Mouse (Mus musculus): Measurements from ENCODE around the gene Fabp2.
A peak's percentile ranks its signal among the peaks of the same experiment; 100 is the strongest.
"Not testable (repeated sequence)": the region's sequence is repeated elsewhere in the genome, so short reads cannot be mapped to it uniquely, and the experiment has no call there.

Gene Fabp2

DNA sequence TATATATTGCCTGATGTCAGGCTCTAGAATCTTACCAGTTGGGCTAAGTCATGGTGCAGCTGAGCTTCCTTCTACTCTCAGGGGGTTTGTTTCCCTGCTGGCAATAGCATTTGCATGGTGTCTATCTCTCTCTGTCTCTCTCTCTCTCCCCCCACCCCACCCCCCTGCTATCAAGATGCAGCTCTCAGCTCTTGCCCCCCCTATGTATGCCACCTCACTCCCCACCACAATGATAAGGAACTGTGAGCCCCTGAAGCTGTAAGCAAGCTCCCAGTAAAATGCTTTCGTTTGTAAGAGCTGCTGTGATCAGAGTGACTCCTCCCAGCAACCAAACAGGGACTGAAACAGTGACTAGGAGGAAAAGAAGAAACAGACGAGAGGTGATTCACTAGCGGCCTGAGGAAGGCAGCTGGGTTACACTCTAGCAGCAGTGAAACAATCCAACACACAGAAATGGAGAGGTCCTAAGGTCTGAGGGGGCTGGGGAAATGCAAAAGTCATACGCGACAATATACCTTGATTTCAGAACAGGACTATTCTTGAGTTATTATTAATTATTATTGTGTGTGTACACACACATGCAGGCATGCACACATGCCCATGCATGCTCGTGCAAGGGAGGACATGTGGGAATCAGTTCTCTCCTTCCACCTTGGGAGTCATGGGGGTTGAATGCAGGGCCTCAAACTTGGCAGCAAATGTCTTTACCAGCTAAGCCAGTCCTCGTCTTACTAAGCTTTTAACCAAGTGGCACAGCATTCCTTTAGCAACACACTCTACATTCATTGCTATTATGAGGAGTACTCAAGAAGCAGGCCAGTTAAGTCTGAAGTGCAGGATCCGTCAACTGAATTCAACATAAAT lies 25.9 kb downstream of the Fabp2 start:
- peak; percentile 29 for DNase-seq (ENCODE audit: low read depth)

DNA sequence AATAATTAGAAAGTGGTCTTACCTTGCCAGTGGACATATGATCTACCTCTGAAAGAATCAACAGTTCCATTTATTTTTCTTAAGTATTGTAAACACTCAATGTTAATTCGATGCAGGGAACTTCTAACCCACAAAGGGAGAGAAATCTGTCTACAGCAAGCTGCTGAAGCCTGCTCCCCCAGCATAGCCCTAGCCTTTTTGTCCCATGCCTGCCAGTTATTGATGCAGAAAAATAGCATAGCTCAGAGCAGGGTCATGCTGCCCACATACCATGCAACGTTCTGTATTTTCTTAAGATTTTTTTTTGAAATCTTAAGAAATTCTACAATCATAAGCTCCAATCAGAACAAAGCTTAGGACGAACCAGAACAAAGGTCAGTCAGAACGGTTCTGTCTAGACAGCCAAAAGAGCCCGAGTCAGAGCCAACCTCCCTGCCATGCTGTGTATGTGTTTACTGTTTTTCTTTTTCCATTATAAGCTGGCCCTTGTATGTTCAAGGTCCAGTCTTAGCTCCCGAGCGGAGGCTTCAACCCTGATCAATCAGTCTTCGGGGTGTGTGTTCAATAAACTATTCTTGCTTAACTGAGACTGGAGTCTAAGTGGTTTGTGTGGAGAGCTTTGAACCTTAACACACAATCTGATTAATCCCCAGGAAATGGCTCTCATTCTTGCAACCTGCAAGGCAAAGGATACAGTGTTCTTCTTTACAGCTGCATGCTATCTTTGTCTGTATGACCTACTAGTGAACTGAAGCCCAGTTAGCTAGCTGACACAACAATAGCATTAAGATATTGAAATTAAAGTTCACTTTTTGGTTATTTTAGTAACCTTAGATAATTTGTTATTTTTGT lies 27.0 kb downstream of the Fabp2 start:
- no peak for DNase-seq (ENCODE audit: low read depth)

DNA sequence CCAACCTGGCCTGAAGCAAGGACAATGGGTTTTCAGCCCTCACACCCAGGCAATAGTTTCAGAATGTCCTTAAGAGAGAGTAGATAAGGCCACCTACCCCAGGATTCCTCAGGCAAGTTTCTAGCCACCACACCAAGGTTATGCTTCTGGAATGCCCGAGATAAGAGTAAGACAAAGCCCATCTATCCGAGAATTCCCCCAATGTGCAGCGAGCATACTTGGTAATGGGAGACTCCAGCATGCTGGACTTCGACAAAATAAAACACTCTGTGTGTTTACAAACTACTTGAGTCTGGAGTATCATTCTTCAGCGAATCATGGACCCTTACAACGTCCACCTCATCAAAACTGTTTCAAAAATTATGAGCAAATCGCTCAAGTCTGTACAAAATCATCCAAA lies 28.3 kb downstream of the Fabp2 start:
- DNase-seq (ENCODE audit: low read depth), result no peak

DNA sequence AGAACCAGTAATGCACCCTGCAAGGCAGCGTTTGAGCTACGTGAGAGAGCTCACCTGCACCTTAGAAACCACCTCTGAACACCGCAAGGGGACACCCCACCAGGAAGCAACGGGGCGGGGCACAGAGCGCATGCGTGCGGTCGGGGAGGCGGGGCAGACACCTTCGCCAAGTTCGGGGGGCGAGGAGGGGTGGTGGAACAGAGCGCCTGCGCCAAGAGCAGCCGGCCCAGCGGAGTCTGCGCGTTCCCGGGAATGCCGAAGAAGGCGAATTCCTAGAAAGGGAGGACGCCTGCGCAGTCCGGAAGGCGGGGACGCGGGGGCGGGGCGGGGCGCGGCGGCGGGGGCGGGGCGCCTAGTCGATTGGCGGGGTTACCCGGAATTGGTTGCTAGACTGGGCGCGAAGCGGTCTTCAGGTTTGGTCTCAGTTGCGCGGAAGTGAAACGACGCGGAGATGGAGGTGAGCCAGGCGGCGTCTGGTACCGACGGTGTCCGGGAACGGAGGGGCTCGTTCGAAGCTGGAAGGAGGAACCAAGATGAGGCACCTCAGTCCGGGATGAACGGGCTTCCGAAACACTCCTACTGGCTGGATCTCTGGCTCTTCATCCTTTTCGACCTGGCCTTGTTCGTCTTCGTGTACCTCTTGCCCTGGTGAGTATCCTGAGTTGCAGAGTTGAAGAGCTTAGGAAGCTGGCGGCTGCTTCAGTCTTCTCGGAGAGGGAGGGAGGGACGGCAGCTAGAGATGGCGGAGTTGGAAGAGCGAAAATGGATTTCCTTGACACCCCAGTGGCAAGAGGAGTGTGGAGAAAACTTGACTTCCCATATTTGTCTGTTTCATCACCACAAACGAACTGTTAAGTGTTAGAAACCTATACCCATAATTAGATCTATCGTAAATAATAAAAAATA lies 29.4 kb downstream of the Fabp2 start, which contains the start of gene 1810037I17Rik:
Gene 1810037I17Rik (plus strand): TSS at position 195 of the 906 bp plus-strand sequence.
- peak; percentile 92 for DNase-seq (ENCODE audit: low read depth)

DNA sequence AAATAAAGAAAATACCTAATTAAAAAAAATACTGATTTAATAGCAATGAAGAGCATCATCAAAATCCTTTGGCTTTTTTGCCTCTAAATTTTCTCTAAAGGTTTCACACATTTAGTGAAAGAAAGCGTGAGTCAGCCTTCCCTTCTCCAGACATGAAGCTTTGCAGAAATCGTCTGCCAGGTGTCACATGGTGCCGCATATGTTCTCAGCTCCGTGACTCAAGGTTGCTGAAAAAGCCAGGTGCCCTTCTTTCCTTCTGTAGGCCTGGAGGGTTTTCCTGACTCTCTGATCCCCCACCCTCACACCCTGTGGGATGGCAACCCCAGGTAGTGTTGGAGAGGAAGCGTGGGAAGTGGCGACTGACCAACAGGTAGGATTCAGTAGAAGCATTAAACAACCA lies 34.9 kb downstream of the Fabp2 start:
- DNase-seq (ENCODE audit: low read depth), result no peak

DNA sequence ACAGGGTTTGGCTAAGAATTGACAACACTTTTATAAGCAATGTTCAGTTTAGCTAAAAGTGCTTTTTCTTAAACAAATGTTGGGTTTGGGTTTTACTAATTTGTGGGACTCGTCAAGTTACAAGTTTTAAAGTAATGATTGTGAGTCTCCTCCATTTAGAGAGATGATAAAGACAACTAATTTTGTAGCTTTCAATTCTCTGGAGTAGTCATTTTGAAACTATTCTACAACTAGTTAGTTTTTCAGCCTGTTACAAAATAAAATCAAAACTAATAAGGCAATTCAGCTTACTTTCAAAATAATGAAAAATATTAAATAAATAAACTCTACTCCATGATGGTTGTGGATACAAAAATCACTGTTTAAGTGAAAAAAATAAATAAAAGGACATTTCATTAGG lies 37.6 kb downstream of the Fabp2 start:
- no peak for DNase-seq (ENCODE audit: low read depth)

DNA sequence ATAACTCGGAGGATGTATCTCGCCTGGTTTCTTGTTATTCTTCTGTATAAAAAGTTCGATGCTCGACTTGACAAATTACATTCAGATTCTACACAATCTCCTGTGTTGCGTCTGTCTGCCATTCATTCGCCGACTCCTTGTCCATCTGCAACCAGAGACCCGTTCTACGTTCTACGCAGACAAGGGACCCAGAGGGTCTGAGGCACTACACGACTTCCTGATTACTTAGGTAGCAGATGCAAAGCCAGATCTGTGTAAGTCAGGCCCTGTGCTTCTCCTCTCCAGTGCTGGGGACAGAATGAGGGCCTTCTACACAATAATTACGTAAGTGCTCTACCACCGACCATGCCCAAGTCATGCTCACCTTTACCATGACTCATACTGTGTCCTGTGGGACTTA lies 42.3 kb downstream of the Fabp2 start:
- not testable (repeated sequence) for DNase-seq (ENCODE audit: low read depth)

DNA sequence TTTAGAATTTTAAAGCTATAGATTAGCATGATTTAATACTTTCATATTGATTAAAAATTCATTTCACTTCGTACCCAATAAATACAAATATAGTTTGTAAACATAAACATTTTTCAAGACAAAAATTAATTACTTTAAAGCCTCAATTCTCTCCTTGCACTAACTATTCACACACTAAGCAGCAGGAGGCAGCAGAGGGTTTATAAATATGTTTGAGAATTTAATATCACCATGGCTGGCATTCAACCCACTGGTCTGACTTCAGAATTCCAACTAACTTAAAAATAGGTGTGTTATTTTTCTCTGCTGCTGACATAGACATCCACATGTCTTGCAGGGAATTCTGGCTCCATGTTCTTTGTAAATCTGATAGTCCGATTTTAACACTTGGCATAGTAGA lies 44.3 kb downstream of the Fabp2 start:
- DNase-seq (ENCODE audit: low read depth), result peak; percentile 64

DNA sequence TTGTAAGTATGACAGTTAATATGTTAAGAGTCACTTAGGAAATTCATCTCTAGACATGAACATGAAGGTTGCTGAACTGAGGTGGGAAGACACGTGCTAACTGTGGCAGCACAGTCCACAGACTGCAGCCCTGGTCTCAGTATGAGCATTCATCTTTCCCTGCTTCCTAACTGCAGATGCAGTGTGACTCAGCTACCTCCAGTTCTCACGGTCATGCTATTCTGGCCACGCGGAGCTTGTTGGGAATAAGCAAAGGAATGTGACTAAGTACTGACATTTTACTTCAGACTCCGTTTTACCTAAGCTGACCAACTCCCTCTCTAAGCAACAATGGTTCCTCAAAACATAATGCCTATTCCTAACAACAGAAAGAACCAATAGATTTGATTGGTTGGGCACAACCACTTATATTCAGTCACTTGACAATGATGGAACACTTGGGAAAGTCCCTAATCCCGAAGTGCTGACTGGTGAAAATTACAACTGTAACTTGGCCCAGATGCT lies 48.6 kb downstream of the Fabp2 start:
- DNase-seq (ENCODE audit: low read depth), result no peak

Measured in 416B (cell line).